Mouse (Mus musculus): ENCODE data around the gene Pdgfb.

DNA sequence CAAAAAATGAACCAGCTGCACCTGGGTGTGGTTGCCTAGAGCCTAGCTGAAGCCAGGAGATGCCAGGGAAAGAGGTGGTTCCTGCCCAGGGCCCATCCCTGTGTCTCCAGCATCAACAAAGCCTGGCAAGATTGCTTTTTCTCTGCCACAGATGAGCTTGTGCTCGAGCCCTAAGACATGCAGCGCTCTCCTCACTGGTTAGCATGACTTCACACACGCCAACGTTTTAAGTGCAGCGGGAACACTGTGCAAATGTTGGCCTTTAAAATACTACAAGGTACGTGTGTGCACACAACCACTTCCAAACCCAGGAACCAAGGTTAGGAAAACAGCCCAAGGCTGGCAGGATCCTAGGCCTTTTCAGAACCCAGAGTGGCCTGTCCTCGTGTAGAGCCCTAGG lies 4.4 kb upstream of the Pdgfb start:
- TF ChIP-seq ZNF384 (IDR thresholded peaks at IDR 0.05; ENCODE audit: low read depth, low read length): no peak
- TF ChIP-seq MAFK (IDR thresholded peaks at IDR 0.05; ENCODE audit: insufficient read depth, low read depth, low read length): no peak
- TF ChIP-seq CHD2 (IDR thresholded peaks at IDR 0.05; ENCODE audit: low read depth, low read length): no peak
- no peak for TF ChIP-seq ZC3H11A (IDR thresholded peaks at IDR 0.05; ENCODE audit: borderline replicate concordance, low read depth, low read length)

All from ES-E14 (cell line).